Mouse (Mus musculus) forebrain, embryonic 11.5 days (tissue): ENCODE data around the gene Col4a2. TPM values are rescaled to one million over a fixed set of nuclear protein-coding genes. Genes with fewer than 3 reads are reported as not detected.

Experiments
- ATAC-seq: fragments of 200-750 bp; cut with Nextera tagmentation; replicated peaks from 2 replicates; pipeline ENCODE4 v1.8.0; 2017; ENCODE audit warnings: moderate TSS enrichment; ENCODE audit not compliant: low FRiP score
- DNase-seq: peaks from one replicate; pipeline ENCODE4 v3.0.0-alpha.2; 2017; ENCODE audit warnings: low spot score
- H3K27ac ChIP-seq: fragments of 300-500 bp; sonication (generic); 2 replicates; pipeline ENCODE4 v1.5.1; 2014; ENCODE audit warnings: low read depth, low read length
- H3K27me3 ChIP-seq: fragments of 300-500 bp; sonication (generic); 2 replicates; pipeline ENCODE4 v1.6.1; 2014; ENCODE audit warnings: mild to moderate bottlenecking, low read length, mixed read lengths; ENCODE audit not compliant: control insufficient read depth, insufficient read depth
- H3K36me3 ChIP-seq: fragments of 300-500 bp; sonication (generic); 2 replicates; pipeline ENCODE4 v1.6.1; 2014; ENCODE audit warnings: mild to moderate bottlenecking, low read length, moderate library complexity, mixed read lengths; ENCODE audit not compliant: control insufficient read depth, insufficient read depth
- H3K4me1 ChIP-seq: fragments of 300-500 bp; sonication (generic); replicated peaks from 2 replicates; pipeline ENCODE4 v1.6.1; 2014; ENCODE audit warnings: low read length, mixed read lengths; ENCODE audit not compliant: control insufficient read depth, insufficient read depth
- H3K4me2 ChIP-seq: fragments of 300-500 bp; sonication (generic); 2 replicates; pipeline ENCODE4 v1.6.1; 2014; ENCODE audit warnings: low read depth, mild to moderate bottlenecking, low read length, moderate library complexity, mixed read lengths; ENCODE audit not compliant: severe bottlenecking
- H3K4me3 ChIP-seq: fragments of 300-500 bp; sonication (generic); 2 replicates; pipeline ENCODE4 v1.5.1; 2014; ENCODE audit warnings: low read depth, low read length
- H3K9ac ChIP-seq: fragments of 300-500 bp; sonication (generic); 2 replicates; pipeline ENCODE4 v1.6.1; 2014; ENCODE audit warnings: low read length
- H3K9me3 ChIP-seq: fragments of 300-500 bp; sonication (generic); 2 replicates; pipeline ENCODE4 v1.6.1; 2016; ENCODE audit warnings: low read length, mixed read lengths; ENCODE audit not compliant: control insufficient read depth
- WGBS: fragments of 180-500 bp; shearing (Covaris S2); extraction: QIAGEN DNeasy Blood & Tissue Kit; methylation state at CpG from one replicate; pipeline ENCODE4 v1.1.7; 2014; 5-methylcytosine and 5-hydroxymethylcytosine counted together
- polyA plus RNA-seq: library from polyadenylated mRNA; unstranded; fragments of >200 nt; fragmentation: Nextera tagmentation; extraction: Ambion mirVana; gene quantifications from 2 replicates; pipeline ENCODE4 v1.2.1, GENCODE M21; 2014

Col4a2 gene
- polyA plus RNA-seq, 1 experiment from 2014 or later = 45.4 TPM

GRCm38 (mm10) chr8:11313176-11314111 is 839 bp downstream of the Col4a2 start:
- DNase-seq = peak; percentile 66
- ATAC-seq = peak; percentile 23; the same call in 1 of the 2 replicates
- peak overlapping the region; percentile 62 for H3K4me3 ChIP-seq
- H3K4me1 ChIP-seq = peaks cover 15% of the 10 kb centered on the region
- WGBS = 2% methylated on average over 45 of the region's 45 CpGs
- H3K27ac ChIP-seq = no peak overlapping the region; the same call in 1 of the 2 replicates
- peak overlapping the region; percentile 73 for H3K9ac ChIP-seq
- peaks cover 34% of the 10 kb centered on the region for H3K27me3 ChIP-seq
- peak overlapping the region; percentile 96 for H3K4me2 ChIP-seq
- no peaks in the 10 kb centered on the region for H3K9me3 ChIP-seq
- H3K36me3 ChIP-seq = no peaks in the 10 kb centered on the region

DNA sequence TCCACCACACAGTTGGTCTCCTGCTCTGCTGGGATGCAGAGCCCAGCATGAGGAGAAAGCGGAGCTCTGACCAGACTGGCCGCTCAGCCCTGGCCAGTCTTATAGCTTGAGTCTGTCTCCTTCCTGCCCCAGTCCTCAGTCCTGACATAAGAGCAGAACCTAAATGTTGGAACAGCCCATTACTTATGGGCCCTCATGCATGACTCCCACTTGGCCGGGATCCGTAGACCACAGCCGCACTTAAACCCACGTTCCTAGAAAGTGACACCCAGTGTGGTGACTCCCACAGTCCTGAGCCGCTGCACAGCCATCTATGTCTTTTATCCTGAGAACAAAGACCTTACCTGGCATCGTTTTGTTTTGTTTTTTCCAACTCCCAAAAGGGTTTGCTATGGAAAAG is 2.0 kb downstream of the Col4a2 start:
- Histone ChIP-seq H3K9ac (no peak overlapping the region), H3K27me3 (peaks cover 33% of the 10 kb centered on the region), H3K36me3 (no peaks in the 10 kb centered on the region), H3K9me3 (no peaks in the 10 kb centered on the region), H3K4me1 (peaks cover 15% of the 10 kb centered on the region), H3K4me3 (no peak overlapping the region), H3K4me2 (peak overlapping the region; percentile 11; the same call in 1 of the 2 replicates), H3K27ac (no peak overlapping the region)
- DNase-seq = no peak
- WGBS = 81% methylated on average over 8 of the region's 8 CpGs
- no peak for ATAC-seq

DNA sequence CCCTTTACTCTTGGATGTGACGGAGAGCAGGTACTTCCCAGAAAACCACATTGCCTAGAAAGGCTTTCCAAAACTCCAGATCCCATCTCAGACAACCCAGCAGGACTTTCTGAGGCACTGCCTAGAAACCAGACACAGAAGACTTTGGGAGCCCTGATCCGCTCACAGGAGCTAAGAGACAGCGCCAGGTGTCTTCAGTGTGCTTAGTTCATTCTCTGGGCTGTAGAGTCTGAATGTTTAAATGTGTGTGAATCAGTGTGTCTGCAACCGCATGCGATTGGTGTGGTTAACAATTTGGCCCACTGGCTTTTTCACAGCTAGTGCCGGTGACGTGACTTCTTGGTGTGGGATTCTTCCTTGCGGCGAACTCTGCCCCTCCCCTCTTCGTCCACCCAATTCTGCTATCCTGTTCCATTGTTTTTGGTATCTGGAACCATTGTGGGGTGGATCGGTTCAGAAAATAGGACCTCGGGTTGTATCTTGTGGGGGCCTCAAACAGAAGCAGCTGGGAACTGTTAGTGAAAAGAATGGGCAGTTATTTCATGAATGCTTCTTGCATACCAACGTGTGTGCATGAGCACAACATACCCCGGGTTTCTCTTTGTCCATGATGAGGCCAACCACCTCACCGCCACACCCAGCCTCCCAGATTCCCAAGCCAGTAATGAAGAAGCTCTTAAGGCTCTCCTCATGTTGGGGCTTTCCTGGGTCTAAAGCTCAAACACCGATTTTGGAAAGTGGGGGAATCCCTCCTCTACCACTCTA is 2.8 kb downstream of the Col4a2 start:
- Histone ChIP-seq H3K4me3 (no peak overlapping the region), H3K27ac (no peak overlapping the region), H3K4me1 (peaks cover 15% of the 10 kb centered on the region), H3K9ac (no peak overlapping the region), H3K9me3 (no peaks in the 10 kb centered on the region), H3K36me3 (no peaks in the 10 kb centered on the region), H3K27me3 (peaks cover 28% of the 10 kb centered on the region), H3K4me2 (no peak overlapping the region)
- ATAC-seq (no peak), DNase-seq (no peak)
- 79% methylated on average over 16 of the region's 16 CpGs for WGBS

DNA sequence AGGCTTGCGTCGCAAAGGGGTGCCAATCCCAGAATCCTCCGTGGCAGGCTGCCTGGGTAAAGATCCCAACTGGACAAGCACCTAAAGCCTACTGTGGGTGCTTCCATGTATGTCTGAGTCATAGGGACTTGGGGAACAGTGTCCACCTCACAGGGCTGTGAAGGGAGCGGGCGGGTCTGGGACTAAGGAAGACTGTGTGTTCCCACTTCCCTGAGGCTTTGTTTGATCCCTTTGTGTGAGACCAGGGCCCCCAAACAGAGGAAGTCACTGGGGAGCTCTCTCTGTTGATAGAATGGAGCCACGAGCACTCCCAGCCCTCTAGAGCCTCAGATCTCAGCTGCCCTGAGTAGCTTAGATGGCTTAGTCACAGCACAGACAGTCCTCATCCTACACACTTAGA is 3.5 kb downstream of the Col4a2 start:
- peaks cover 26% of the 10 kb centered on the region for H3K27me3 ChIP-seq
- ATAC-seq = no peak

GRCm38 (mm10) chr8:11319405-11319804 is 6.8 kb downstream of the Col4a2 start:
- H3K27me3 ChIP-seq = peaks cover 7% of the 10 kb centered on the region; the same call in 1 of the 2 replicates
- H3K4me2 ChIP-seq = no peak overlapping the region
- no peaks in the 10 kb centered on the region for H3K4me1 ChIP-seq
- DNase-seq = no peak
- WGBS = 86% methylated on average over 11 of the region's 11 CpGs
- ATAC-seq = no peak
- H3K27ac ChIP-seq = no peak overlapping the region
- no peak overlapping the region for H3K4me3 ChIP-seq
- no peak overlapping the region for H3K9ac ChIP-seq
- no peaks in the 10 kb centered on the region for H3K9me3 ChIP-seq
- no peaks in the 10 kb centered on the region for H3K36me3 ChIP-seq

More for the DNA sequence above, 3.5 kb downstream of the Col4a2 start:
- Histone ChIP-seq H3K27ac (no peak overlapping the region), H3K36me3 (no peaks in the 10 kb centered on the region), H3K9me3 (no peaks in the 10 kb centered on the region), H3K9ac (no peak overlapping the region), H3K4me2 (no peak overlapping the region), H3K4me3 (no peak overlapping the region), H3K4me1 (peaks cover 15% of the 10 kb centered on the region)
- no peak for DNase-seq
- WGBS = 79% methylated on average over 6 of the region's 6 CpGs

GRCm38 (mm10) chr8:11321841-11322240 is 9.2 kb downstream of the Col4a2 start:
- no peaks in the 10 kb centered on the region for H3K4me1 ChIP-seq
- WGBS = 92% methylated on average over 7 of the region's 7 CpGs
- H3K9ac ChIP-seq = no peak overlapping the region
- H3K4me2 ChIP-seq = no peak overlapping the region
- no peak overlapping the region for H3K4me3 ChIP-seq
- H3K9me3 ChIP-seq = no peaks in the 10 kb centered on the region
- no peak for ATAC-seq
- H3K27ac ChIP-seq = no peak overlapping the region
- no peaks in the 10 kb centered on the region for H3K36me3 ChIP-seq
- no peaks in the 10 kb centered on the region for H3K27me3 ChIP-seq
- DNase-seq = no peak

GRCm38 (mm10) chr8:11322724-11323585 is 10.3 kb downstream of the Col4a2 start:
- H3K27ac ChIP-seq = no peak overlapping the region
- no peak overlapping the region for H3K4me3 ChIP-seq
- no peaks in the 10 kb centered on the region for H3K9me3 ChIP-seq
- H3K27me3 ChIP-seq = no peaks in the 10 kb centered on the region
- no peak overlapping the region for H3K4me2 ChIP-seq
- no peak overlapping the region for H3K9ac ChIP-seq
- 89% methylated on average over 5 of the region's 5 CpGs for WGBS
- DNase-seq (no peak), ATAC-seq (no peak)
- no peaks in the 10 kb centered on the region for H3K4me1 ChIP-seq
- no peaks in the 10 kb centered on the region for H3K36me3 ChIP-seq

- no peaks in the 10 kb centered on the region for H3K27me3 ChIP-seq
- 86% methylated on average over 1 of the region's 1 CpGs for WGBS
- H3K9ac ChIP-seq = no peak overlapping the region
- no peaks in the 10 kb centered on the region for H3K36me3 ChIP-seq
- no peaks in the 10 kb centered on the region for H3K4me1 ChIP-seq
- no peak overlapping the region for H3K4me2 ChIP-seq
- H3K27ac ChIP-seq = no peak overlapping the region
- DNase-seq = no peak
- H3K4me3 ChIP-seq = no peak overlapping the region
- no peaks in the 10 kb centered on the region for H3K9me3 ChIP-seq
- no peak for ATAC-seq
Observed at GRCm38 (mm10) chr8:11323681-11324080, 11.1 kb downstream of the Col4a2 start.
